Mouse (Mus musculus) testis, adult 2 months (tissue): ENCODE measurements at regions not wholly inside any gene's neighbourhood (a gene's known extent, or its start where the extent isn't known, plus 50 kb on each side); places are given as distances from the start of the nearest gene placed in this dataset.

ENCODE experiments used
- CTCF ChIP-seq: fragments of 200-500 bp; IDR thresholded peaks from 2 replicates; pipeline ENCODE4 v1.5.1; 2012; ENCODE audit warnings: low read depth, mild to moderate bottlenecking, inconsistent platforms, low read length, moderate library complexity; ENCODE audit not compliant: control insufficient read depth, insufficient read depth, insufficient replicate concordance
- POLR2A ChIP-seq: fragments of 200-500 bp; IDR thresholded peaks from 2 replicates; pipeline ENCODE4 v1.6.1; 2012; ENCODE audit warnings: low read depth, mild to moderate bottlenecking, inconsistent platforms, low read length, moderate library complexity; ENCODE audit not compliant: control insufficient read depth

GRCm38 (mm10) chr12:107608966-107609365 lies 120.5 kb downstream of the 3110018I06Rik start:
- TF ChIP-seq POLR2A: no peak
- TF ChIP-seq CTCF: no peak
